ENCODE assay signal across 8 mouse cellular contexts in genomic region chr15:102028040-102028439, GRCm38 (mm10). TPM values are rescaled to one million over a fixed set of nuclear protein-coding genes. Genes with fewer than 3 reads are reported as not detected.
DNase-seq lines count a peak whose midpoint lies in the region; ATAC-seq lines count a peak whose summit lies in the region.

Gene Krt18, plus strand, starts transcription at chr15:102028180.

- H3K4me1 ChIP-seq in forebrain, embryonic 13.5 days = peaks cover 18% of the 10 kb centered on the region

- WGBS in forebrain, embryonic 13.5 days = 3% methylated on average over 28 of the region's 28 CpGs

- no peak for ATAC-seq in forebrain, embryonic 13.5 days
- peak; percentile 79 for ATAC-seq in megakaryocyte progenitor cell, adult 5-6 weeks (replicated peaks; ENCODE audit: poor library complexity)

- no peaks in the 10 kb centered on the region for H3K9me3 ChIP-seq in forebrain, embryonic 13.5 days (replicated peaks)

- H3K36me3 ChIP-seq in forebrain, embryonic 13.5 days (ENCODE audit: poor library complexity, severe bottlenecking) = no peaks in the 10 kb centered on the region

- H3K27ac ChIP-seq in forebrain, embryonic 13.5 days = no peak within 1 kb of the TSS

- DNase-seq in kidney, adult 11 months = peak; percentile 33
- DNase-seq in kidney, adult 9 months = no peak
- DNase-seq in kidney, postnatal 25 days = peak; percentile 45 to 62
- peak; percentile 58 to 76 for DNase-seq in urinary bladder, postnatal 36 days (ENCODE audit: low spot score in 2 of 2)
- DNase-seq in right cerebral cortex, postnatal 36 days (ENCODE audit: low spot score in 2 of 2) = no peak
- no peak for DNase-seq in T-cell, adult 2 months (ENCODE audit: low spot score)

- peaks cover 57% of the 10 kb centered on the region for H3K27me3 ChIP-seq in forebrain, embryonic 13.5 days

- H3K9ac ChIP-seq in forebrain, embryonic 13.5 days = peak within 1 kb of the TSS; percentile 53

- H3K4me3 ChIP-seq in forebrain, embryonic 13.5 days = peak within 1 kb of the TSS; percentile 16; the same call in 1 of the 2 replicates

- H3K4me2 ChIP-seq in forebrain, embryonic 13.5 days = peak within 1 kb of the TSS; percentile 46

RNA-seq across cellular contexts. Expression of gene Krt18, which starts in this region (rescaled TPM):
- polyA plus RNA-seq in forebrain, embryonic 13.5 days (2015; fragmentation: Nextera tagmentation; extraction: Ambion mirVana) = 2.4 and 6.3 TPM in 2 replicates
- 7.9 and 11.8 TPM in 2 replicates for total RNA-seq in megakaryocyte progenitor cell, adult 5-6 weeks (2015)
- 12.0 and 14.6 TPM in 2 replicates for total RNA-seq in megakaryocyte progenitor cell, adult 5-6 weeks (2017)

Comparison
In these comparisons a context has a peak if more than half of its experiments do, and no peak if none do; other contexts are left out.
1. DNase-seq: peak in kidney, adult 11 months (single experiment), kidney, postnatal 25 days (2 of 2) and urinary bladder, postnatal 36 days (2 of 2); none in kidney, adult 9 months (single experiment), right cerebral cortex, postnatal 36 days (0 of 2) and T-cell, adult 2 months (single experiment).